Mouse (Mus musculus) retina, postnatal 7 days (tissue): ENCODE data around the gene Kif14.
"Not testable (repeated sequence)": the region's sequence is repeated elsewhere in the genome, so short reads cannot be mapped to it uniquely, and the experiment has no call there.

Source experiments
- DNase-seq: peaks from one replicate; pipeline ENCODE4 v3.0.0-alpha.2; 2012; ENCODE audit warnings: low read depth, low spot score

Kif14 gene

GRCm38 (mm10) chr1:136491681-136492080 lies 25.5 kb downstream of the Kif14 start:
- DNase-seq = no peak

GRCm38 (mm10) chr1:136492232-136492631 lies 26.1 kb downstream of the Kif14 start:
- DNase-seq = no peak

GRCm38 (mm10) chr1:136499317-136499716 lies 33.2 kb downstream of the Kif14 start:
- DNase-seq = no peak

- no peak for DNase-seq
Observed at GRCm38 (mm10) chr1:136502936-136503335, 36.8 kb downstream of the Kif14 start.

GRCm38 (mm10) chr1:136506255-136506654 lies 40.1 kb downstream of the Kif14 start:
- not testable (repeated sequence) for DNase-seq

- no peak for DNase-seq
Observed at GRCm38 (mm10) chr1:136512317-136512716, 46.2 kb downstream of the Kif14 start.

- DNase-seq = no peak
Observed at GRCm38 (mm10) chr1:136513181-136513580, 47.0 kb downstream of the Kif14 start.

- DNase-seq = no peak
Observed at GRCm38 (mm10) chr1:136518699-136519356, 52.7 kb downstream of the Kif14 start.

- peak; percentile 53 for DNase-seq
Observed at GRCm38 (mm10) chr1:136521363-136521937, 55.3 kb downstream of the Kif14 start.

- DNase-seq = peak; percentile 90
Observed at GRCm38 (mm10) chr1:136524917-136525316, 58.8 kb downstream of the Kif14 start.

GRCm38 (mm10) chr1:136525818-136526217 lies 59.7 kb downstream of the Kif14 start:
- no peak for DNase-seq

- no peak for DNase-seq
Observed at GRCm38 (mm10) chr1:136527163-136527562, 61.0 kb downstream of the Kif14 start.

- no peak for DNase-seq
Observed at GRCm38 (mm10) chr1:136532556-136532955, 66.4 kb downstream of the Kif14 start.

GRCm38 (mm10) chr1:136536947-136537346 lies 70.8 kb downstream of the Kif14 start:
- no peak for DNase-seq

GRCm38 (mm10) chr1:136538247-136538646 lies 72.1 kb downstream of the Kif14 start:
- no peak for DNase-seq

- DNase-seq = no peak
Observed at GRCm38 (mm10) chr1:136540407-136540895, 74.3 kb downstream of the Kif14 start.

GRCm38 (mm10) chr1:136541618-136542376 lies 75.7 kb downstream of the Kif14 start:
- DNase-seq = no peak

- DNase-seq = no peak
Observed at GRCm38 (mm10) chr1:136543920-136544319, 77.8 kb downstream of the Kif14 start.

GRCm38 (mm10) chr1:136547068-136547467 lies 80.9 kb downstream of the Kif14 start:
- no peak for DNase-seq

GRCm38 (mm10) chr1:136550285-136550684 lies 84.1 kb downstream of the Kif14 start:
- DNase-seq = no peak

- DNase-seq = peak; percentile 69
Observed at GRCm38 (mm10) chr1:136550851-136551540, 84.9 kb downstream of the Kif14 start.

GRCm38 (mm10) chr1:136554686-136555085 lies 88.5 kb downstream of the Kif14 start:
- no peak for DNase-seq
